Mouse (Mus musculus): ENCODE data around the gene Chpf.

Chpf gene

DNA sequence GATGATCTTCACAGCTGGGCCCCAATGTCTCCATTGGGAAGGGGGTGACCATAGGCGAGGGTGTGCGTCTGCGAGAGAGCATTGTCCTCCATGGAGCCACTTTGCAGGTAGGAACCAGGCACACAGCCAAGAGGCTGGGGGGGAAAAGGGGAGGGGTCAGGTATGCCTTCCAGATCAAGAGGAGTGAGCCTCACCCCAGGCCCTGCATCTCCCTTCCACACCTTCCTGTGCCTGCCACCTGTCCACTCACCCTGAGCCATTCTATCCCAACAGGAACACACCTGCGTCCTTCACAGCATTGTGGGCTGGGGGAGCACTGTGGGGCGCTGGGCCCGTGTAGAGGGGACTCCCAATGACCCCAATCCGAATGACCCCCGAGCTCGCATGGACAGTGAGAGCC lies 36.9 kb downstream of the Chpf start:
- DNase-seq (ENCODE audit: low spot score in 2 of 2): no peak

DNA sequence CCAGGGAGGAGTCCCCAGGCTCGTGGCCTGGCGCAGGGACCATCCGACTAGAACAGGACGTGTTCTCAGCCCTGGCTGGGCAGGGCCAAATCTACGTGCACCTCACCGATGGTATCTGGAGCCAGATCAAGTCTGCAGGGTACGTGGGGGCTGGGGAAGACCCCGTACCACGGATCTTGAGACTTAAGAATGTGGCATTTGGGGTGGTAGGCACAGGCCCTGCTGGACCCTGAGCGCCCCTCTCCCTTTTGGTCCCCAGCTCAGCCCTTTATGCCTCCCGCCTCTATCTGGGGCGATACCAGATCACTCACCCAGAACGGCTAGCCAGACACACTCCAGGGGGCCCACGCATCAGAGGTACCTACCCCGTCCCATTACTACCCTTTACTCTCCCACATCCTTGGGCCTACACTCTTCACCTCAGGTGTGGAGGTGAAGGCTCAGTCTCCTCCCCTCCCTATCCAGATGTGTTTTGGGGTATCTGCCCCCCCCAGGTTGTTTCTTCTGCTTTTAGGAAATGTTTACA lies 37.6 kb downstream of the Chpf start:
- DNase-seq (ENCODE audit: low spot score in 2 of 2): no peak

DNA sequence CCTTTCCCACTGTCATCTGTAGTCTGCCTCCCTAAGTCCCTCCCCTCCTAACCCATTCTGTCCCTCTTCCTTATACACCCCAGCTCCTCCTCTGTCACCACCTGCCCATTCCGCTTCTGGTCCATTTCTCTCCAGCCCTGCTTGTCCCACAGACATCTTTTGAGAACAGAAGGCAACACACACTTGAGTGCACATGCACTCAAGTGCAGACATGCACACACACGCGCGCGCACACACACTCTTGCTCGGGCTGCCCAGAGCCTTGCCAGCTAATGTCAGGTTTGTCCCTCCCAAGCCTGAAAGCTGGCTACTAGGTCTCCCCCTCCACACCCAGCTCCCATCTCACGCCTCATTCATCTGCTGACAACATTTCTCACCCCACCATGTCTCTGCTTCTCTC lies 38.4 kb downstream of the Chpf start:
- DNase-seq (ENCODE audit: low spot score in 2 of 2): no peak

DNA sequence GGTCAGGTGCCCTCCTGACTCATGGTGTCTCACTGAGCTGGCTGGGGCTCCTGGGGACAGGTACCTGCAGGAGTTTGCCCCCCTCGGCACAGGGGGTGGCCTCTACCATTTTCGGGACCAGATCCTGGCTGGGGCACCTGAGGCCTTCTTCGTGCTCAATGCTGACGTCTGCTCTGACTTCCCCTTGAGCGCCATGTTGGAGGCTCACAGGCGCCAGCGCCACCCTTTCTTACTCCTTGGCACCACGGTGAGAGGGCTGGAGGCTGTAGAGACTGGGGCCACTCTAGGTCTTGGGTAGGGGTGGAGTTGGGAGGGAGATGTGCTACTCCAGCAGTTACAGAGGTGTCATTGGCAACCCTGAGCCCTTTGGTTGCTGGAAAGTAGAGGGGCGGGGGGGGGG lies 40.3 kb downstream of the Chpf start:
- DNase-seq (ENCODE audit: low spot score in 2 of 2): no peak

DNA sequence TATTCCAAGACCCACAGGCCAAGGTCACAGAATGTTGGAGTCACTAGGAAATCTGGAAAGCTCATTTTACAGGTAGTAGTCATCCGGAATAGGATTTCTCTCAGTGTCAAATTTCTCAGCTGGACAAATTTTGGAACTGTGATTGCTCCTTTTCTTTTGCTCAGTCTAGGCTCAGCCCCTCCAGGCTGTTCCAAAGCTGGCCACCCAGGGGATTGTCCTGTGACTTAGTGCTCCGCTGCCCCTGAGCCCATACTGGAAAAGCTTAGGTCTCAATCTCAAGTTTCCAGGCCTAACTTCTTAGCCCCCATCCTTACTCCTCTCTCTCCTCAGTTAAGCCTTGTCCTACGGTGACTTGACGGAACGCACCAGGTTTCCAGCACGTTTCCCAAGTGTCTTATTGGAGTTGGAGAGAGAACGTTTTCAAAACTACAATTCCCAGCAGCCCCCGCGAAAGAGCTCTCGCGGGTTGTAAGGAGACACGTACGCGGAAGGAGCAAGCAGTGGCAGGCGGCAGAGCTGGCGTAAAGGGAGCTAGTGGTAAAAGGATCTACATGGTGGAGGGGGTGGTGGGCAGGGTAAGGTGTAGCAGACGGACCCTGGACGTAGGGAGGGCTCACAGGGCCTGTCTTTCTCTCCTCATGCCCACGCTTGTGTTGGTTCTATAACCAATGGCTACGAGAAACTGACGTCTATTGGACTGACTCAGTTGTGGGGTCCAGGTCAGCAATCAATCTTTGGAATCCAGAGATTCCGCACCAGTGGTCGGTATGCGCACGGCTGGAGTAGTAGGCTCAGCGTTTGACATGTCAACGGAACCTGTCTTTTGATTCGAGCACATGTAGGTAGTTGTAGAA lies 43.4 kb downstream of the Chpf start, which contains the start of gene Gmppa:
Gmppa (plus strand) TSS at position 456 of the 854 bp plus-strand sequence.
- peak; percentile 80 to 85 for DNase-seq (ENCODE audit: low spot score in 2 of 2)

DNA sequence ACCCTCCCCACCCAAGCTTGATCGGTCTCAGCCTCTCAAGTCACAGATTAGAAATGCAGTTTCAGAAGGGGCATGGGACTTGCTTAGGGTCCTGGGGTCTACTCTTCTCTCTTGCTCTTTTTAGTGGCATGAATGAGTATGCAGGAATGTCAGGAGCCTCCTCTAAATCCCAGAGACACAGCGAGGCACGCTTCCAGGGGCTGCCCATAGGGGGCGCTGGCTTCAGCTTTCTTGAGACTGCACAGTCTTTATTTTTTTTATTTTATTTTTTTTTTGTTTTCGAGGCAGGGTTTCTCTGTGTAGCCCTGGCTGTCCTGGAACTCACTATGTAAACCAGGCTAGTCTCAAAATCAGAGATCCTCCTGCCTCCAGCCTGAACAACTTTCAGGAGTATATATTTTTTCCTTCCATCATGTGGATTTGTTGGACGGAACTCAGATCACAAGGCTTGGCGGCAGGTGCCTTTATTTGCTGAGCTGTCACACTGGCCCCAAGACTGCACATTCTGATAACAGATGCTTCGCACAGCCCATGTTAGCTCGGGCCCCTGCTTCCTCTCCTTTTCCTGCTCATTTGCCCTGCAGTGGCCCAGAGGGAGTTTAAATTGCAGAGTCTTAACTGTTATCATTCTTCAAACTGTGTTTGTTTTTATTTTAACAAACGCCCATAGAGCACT lies 53.2 kb downstream of the Chpf start:
- no peak for DNase-seq (ENCODE audit: low spot score in 2 of 2)
